Mouse (Mus musculus): Measurements from ENCODE around the gene Fhl1.

DNA sequence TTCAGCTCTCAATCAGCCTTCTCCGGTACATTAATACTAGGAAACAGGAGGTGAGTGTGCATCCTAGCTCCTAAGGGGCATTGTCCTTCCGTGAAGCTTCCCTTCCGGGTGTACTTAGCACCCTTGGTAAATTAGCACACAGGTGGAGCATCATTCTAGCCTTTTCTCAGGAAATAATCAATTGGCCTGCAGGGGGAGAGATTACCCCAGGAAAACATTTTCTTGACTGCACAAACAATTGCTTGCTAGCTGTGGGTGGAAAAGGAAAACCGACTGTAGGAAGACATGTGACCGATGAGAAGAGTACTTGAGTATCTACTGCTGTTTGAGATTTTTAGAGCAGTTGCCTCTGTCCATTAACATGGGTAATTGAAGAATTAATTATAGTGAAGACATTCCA, 109.7 kb downstream of the Fhl1 start:
- TF ChIP-seq POLR2A (IDR thresholded peaks at IDR 0.05; ENCODE audit: extremely low read depth, insufficient read depth, low read length) (no peak), CTCF (IDR thresholded peaks at IDR 0.05; ENCODE audit: extremely low read depth, insufficient read depth, low read length) (no peak)
